Mouse (Mus musculus): ENCODE measurements around the gene Jhy. TPM values are rescaled to one million over a fixed set of nuclear protein-coding genes. Genes with fewer than 3 reads are reported as not detected.

Gene Jhy
- polyA plus RNA-seq, 1 experiment from 2014 or later: not detected

DNA sequence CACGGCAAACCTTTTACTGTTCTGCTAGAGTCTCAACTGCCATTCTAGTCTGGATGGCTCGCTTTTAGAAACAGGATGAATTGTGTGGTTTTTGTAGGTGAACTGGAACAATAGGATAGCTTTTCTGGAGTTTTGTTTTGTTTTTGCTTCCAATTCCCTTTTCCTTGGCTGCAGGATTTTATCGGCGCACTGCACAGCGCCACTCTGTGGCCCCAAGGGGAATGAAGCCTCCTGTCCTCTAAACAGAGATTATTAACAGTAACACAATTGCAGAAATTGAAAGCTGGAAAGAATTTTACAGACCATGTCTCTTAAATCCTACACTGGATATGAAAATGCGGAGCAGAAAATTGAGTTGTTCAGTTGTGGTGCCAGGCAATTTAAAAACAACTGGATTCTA lies 18.6 kb upstream of the Jhy start:
- 40% methylated on average over 6 of the region's 6 CpGs for WGBS
- ATAC-seq (ENCODE audit: insufficient number of reproducible peaks, low FRiP score, low TSS enrichment, low read depth): no peak
- H3K4me3 ChIP-seq: no peak overlapping the region

DNA sequence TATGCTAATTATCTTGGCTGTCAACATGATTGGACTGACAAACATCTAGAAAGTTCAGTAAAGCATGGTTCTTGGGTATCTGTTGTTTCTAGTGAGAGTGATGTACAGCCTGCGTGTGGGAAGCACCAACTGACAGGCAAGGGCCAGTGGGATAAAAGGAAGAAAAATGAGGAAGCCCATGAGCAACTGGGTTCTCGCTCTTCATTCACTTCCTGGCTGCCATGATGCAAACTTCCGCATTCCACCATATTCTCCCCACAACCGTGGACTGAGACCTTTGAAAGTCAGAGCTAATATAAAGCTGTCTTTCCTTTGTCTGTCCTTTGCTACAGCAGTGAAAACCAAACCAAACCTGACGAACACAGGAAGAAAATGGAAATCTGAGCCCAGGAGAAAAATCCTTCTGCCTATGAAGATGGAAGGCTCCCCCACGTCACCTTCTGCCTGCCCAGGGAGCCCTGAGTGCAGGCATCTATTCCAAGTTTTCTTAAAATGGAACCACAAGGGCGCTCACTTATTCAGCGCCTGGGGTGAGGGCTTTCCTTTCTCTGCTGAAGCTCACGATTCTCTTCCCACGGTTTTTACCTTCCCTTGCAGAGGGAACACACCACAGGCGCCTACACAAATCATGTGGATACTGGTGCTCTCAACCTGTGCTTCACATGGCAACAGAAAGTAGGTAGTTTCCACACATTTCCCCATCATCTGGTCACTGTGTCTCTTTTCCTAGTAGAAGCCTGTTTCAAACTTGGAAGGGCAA lies 10.3 kb upstream of the Jhy start:
- no peak overlapping the region for H3K9ac ChIP-seq
- 77% methylated on average over 11 of the region's 11 CpGs for WGBS
- no peak for ATAC-seq (ENCODE audit: insufficient number of reproducible peaks, low FRiP score, low TSS enrichment, low read depth)
- H3K27ac ChIP-seq: no peak overlapping the region
- no peaks in the 10 kb centered on the region for H3K4me1 ChIP-seq
- no peak overlapping the region for H3K4me2 ChIP-seq
- no peaks in the 10 kb centered on the region for H3K36me3 ChIP-seq
- H3K9me3 ChIP-seq: no peaks in the 10 kb centered on the region
- H3K4me3 ChIP-seq: no peak overlapping the region
- H3K27me3 ChIP-seq: no peaks in the 10 kb centered on the region

More for the DNA sequence above, 18.6 kb upstream of the Jhy start:
- Histone ChIP-seq H3K27me3 (no peaks in the 10 kb centered on the region), H3K36me3 (no peaks in the 10 kb centered on the region), H3K27ac (no peak overlapping the region), H3K4me1 (no peaks in the 10 kb centered on the region), H3K9ac (no peak overlapping the region), H3K4me2 (no peak overlapping the region), H3K9me3 (no peaks in the 10 kb centered on the region)

DNA sequence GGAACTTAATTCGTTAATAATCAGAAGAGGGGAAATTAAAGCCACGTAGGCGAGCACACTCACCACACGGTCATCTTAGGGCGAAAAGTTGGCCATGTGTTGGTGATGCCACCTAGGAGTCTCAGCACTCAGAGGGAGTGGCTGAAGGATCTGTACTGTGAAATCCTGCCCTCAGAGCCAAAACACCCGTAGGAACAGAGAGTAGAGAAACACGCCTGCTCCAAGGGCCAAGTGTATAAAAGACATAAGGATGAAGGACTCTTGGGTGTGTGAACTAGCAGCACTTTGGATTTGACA lies 448 bp upstream of the Jhy start:
- H3K9me3 ChIP-seq: no peaks in the 10 kb centered on the region
- H3K4me3 ChIP-seq: peak overlapping the region; percentile 41
- H3K27me3 ChIP-seq: peaks cover 19% of the 10 kb centered on the region
- 26% methylated on average over 7 of the region's 7 CpGs for WGBS
- peak overlapping the region; percentile 86 for H3K4me2 ChIP-seq
- no peak overlapping the region for H3K27ac ChIP-seq
- ATAC-seq (ENCODE audit: insufficient number of reproducible peaks, low FRiP score, low TSS enrichment, low read depth): no peak
- H3K9ac ChIP-seq: no peak overlapping the region
- H3K36me3 ChIP-seq: no peaks in the 10 kb centered on the region
- peaks cover 9% of the 10 kb centered on the region for H3K4me1 ChIP-seq

DNA sequence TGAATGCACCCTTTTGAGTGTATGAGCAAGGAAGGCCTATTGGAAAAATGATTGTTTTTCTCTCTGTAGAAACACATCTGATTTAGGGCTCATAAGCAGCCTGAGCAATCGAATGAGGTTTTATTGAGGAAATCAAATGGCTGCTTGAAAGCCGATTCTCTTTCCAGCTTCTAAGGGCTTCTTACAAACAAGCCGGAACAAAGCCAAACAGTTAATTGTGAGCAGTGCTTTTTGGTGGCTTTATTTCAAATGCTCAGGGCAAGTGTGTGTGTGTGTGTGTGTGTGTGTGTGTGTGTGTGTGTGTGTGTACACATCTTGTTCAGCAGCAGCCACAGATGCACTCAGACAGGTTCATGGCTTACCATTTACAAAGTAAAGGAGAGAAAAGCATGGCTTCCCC lies 2.5 kb downstream of the Jhy start:
- Histone ChIP-seq H3K27me3 (peaks cover 19% of the 10 kb centered on the region), H3K4me2 (no peak overlapping the region), H3K27ac (no peak overlapping the region), H3K4me1 (peaks cover 9% of the 10 kb centered on the region), H3K4me3 (no peak overlapping the region), H3K36me3 (no peaks in the 10 kb centered on the region), H3K9ac (no peak overlapping the region), H3K9me3 (no peaks in the 10 kb centered on the region)
- ATAC-seq (ENCODE audit: insufficient number of reproducible peaks, low FRiP score, low TSS enrichment, low read depth): no peak
- 26% methylated on average over 3 of the region's 3 CpGs for WGBS

DNA sequence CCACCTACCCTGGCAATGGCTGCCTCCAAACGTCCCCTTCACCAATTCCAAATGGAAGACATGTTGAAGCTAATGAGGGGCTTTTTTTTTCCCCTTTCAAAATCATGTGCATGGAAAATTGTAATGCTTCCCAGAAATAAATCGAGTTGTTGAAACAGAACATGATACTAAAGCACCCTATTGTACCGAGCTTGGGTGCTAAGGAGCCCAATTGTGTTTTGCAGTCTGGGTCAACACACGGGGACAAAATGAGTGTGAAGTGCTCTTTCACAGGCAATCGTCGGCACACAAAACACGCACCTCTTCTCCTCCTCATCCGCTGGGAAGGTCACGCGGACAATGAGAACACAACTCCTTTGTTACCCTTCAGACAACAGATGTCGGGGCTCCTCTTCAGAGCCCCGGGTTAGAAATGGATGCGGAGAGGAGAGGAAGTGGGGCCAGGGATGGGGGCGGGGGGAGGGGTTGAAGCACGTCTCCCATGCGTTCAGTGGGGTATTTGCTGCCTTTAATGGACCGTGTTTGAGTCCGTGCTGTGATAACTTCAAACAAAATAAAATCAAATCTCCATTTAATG lies 14.8 kb downstream of the Jhy start:
- Histone ChIP-seq H3K4me1 (no peaks in the 10 kb centered on the region), H3K4me2 (no peak overlapping the region), H3K36me3 (no peaks in the 10 kb centered on the region), H3K27me3 (no peaks in the 10 kb centered on the region), H3K4me3 (no peak overlapping the region), H3K27ac (no peak overlapping the region), H3K9ac (no peak overlapping the region), H3K9me3 (no peaks in the 10 kb centered on the region)
- 60% methylated on average over 18 of the region's 18 CpGs for WGBS
- ATAC-seq (ENCODE audit: insufficient number of reproducible peaks, low FRiP score, low TSS enrichment, low read depth): no peak

DNA sequence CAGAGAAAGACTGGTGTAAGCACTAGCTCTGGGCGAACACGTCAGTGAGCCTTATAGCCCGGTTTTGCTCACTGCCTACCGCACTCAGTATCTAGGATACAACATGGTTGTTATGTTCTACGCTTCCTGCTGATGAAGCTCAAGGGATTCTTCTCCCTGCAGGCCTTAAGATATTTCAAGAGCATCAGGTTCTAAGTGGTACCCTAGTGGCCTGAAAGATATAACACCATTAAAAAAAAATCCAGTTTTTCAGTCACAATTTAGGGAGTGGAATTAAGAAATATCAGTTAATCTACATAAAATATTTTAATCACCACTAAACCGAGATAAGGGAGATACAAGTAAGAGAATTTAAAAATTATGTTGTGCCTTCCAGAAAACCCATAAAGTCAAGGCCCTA lies 15.4 kb downstream of the Jhy start:
- no peak for ATAC-seq (ENCODE audit: insufficient number of reproducible peaks, low FRiP score, low TSS enrichment, low read depth)
- Histone ChIP-seq H3K4me2 (no peak overlapping the region), H3K27me3 (no peaks in the 10 kb centered on the region), H3K27ac (no peak overlapping the region), H3K4me3 (no peak overlapping the region), H3K9ac (no peak overlapping the region), H3K9me3 (no peaks in the 10 kb centered on the region), H3K4me1 (no peaks in the 10 kb centered on the region), H3K36me3 (no peaks in the 10 kb centered on the region)
- WGBS: 94% methylated on average over 6 of the region's 6 CpGs

DNA sequence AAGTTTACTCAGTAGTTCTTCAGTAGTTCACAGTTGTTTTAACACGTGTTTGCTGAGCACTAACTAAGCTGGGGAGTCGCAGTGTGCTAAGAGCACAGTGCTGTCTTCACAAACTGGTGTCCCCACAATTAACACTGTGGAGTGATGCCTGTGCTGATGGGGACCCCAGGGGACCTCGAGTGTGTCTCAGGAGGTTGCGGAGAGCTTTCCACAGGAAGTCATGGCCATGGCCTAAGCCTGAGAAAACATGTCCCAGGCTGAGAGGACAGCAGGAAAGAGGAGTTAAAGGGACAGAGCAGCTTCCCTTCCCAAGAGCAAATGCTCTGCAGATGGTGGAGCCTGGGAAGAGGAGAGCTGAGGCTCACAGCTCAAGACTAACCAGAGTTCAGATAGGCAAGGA lies 16.8 kb downstream of the Jhy start:
- ATAC-seq (ENCODE audit: insufficient number of reproducible peaks, low FRiP score, low TSS enrichment, low read depth): no peak
- Histone ChIP-seq H3K27ac (no peak overlapping the region), H3K4me1 (no peaks in the 10 kb centered on the region), H3K9me3 (no peaks in the 10 kb centered on the region), H3K9ac (no peak overlapping the region), H3K4me3 (no peak overlapping the region), H3K36me3 (no peaks in the 10 kb centered on the region), H3K27me3 (no peaks in the 10 kb centered on the region), H3K4me2 (no peak overlapping the region)
- 57% methylated on average over 4 of the region's 4 CpGs for WGBS

DNA sequence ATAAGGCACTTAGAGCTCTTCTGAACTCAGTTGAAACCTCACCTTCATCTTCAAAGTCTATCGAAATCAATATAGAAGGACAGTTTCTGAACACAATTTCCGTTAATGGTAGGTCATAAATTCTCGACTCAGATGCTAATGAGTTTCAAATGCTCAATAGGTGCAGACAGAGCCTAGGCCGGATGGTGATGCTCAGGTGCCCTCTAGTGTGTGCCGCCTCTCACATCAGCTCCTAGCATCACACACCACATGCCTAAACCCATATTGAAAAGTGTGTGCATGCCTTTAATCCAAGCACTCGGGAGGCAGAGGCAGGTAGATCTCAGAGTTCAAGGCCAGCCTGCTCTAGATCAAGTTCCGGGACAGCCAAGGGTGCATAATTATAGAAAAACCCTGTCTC lies 26.5 kb downstream of the Jhy start:
- Histone ChIP-seq H3K4me2 (no peak overlapping the region), H3K27me3 (no peaks in the 10 kb centered on the region), H3K27ac (no peak overlapping the region), H3K4me3 (no peak overlapping the region), H3K4me1 (no peaks in the 10 kb centered on the region), H3K9me3 (no peaks in the 10 kb centered on the region), H3K36me3 (no peaks in the 10 kb centered on the region), H3K9ac (no peak overlapping the region)
- 42% methylated on average over 7 of the region's 7 CpGs for WGBS
- no peak for ATAC-seq (ENCODE audit: insufficient number of reproducible peaks, low FRiP score, low TSS enrichment, low read depth)

DNA sequence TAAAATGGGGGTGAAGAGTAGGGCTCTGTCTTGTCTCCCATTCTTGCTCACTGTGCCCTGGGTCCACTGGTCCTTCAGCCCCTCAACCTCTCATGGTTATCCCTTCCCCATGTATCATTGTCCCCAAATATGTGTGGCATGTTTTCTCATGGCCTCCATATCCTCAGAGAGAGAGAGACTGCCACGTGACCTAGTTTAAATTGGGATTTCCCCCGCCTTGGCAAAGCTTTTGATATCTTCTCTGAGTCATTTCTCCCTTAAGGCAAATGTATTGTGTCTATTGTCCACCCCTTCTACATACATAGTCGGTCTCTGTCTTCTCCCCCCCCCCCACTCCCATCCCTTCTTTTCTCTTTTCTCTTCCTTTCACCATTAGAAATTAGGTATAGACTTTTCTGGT lies 30.6 kb downstream of the Jhy start:
- Histone ChIP-seq H3K9ac (no peak overlapping the region), H3K36me3 (no peaks in the 10 kb centered on the region), H3K27ac (no peak overlapping the region), H3K9me3 (no peaks in the 10 kb centered on the region), H3K4me1 (no peaks in the 10 kb centered on the region), H3K27me3 (no peaks in the 10 kb centered on the region), H3K4me2 (no peak overlapping the region), H3K4me3 (no peak overlapping the region)
- 70% methylated on average over 3 of the region's 3 CpGs for WGBS
- ATAC-seq (ENCODE audit: insufficient number of reproducible peaks, low FRiP score, low TSS enrichment, low read depth): no peak

DNA sequence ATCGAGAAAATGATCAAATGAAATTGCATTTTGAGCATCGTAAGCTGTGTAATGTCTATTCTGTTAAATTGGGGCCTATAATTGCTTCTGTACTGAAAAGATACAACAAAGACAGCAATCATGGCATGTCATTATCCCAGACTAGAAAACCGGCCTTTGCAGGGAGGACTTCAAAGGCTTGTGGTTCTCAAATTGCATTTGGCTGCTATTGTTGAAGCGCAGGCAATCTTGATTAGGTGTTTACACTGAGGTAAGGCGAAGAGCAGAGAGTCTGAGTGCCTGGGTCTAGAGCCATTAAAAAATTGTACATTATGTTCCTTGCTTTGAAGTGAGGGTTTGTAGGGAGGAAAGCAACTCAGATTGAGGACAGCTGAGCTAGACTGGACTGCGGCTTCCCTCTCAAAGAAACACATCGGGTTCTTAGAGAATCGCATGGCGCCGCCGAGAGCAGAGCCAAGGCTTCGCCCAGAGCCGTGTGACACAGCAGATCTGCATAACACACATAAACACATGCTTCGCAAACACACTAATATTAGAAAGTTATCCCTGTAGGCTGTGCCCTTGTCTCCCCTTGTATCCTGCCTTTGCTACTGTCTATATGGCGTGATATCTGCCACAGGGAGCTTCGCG lies 36.5 kb downstream of the Jhy start:
- Histone ChIP-seq H3K4me3 (no peak overlapping the region), H3K27ac (no peak overlapping the region), H3K4me2 (no peak overlapping the region), H3K27me3 (no peaks in the 10 kb centered on the region), H3K9ac (no peak overlapping the region), H3K4me1 (no peaks in the 10 kb centered on the region), H3K36me3 (no peaks in the 10 kb centered on the region), H3K9me3 (no peaks in the 10 kb centered on the region)
- 62% methylated on average over 17 of the region's 17 CpGs for WGBS
- no peak for ATAC-seq (ENCODE audit: insufficient number of reproducible peaks, low FRiP score, low TSS enrichment, low read depth)

DNA sequence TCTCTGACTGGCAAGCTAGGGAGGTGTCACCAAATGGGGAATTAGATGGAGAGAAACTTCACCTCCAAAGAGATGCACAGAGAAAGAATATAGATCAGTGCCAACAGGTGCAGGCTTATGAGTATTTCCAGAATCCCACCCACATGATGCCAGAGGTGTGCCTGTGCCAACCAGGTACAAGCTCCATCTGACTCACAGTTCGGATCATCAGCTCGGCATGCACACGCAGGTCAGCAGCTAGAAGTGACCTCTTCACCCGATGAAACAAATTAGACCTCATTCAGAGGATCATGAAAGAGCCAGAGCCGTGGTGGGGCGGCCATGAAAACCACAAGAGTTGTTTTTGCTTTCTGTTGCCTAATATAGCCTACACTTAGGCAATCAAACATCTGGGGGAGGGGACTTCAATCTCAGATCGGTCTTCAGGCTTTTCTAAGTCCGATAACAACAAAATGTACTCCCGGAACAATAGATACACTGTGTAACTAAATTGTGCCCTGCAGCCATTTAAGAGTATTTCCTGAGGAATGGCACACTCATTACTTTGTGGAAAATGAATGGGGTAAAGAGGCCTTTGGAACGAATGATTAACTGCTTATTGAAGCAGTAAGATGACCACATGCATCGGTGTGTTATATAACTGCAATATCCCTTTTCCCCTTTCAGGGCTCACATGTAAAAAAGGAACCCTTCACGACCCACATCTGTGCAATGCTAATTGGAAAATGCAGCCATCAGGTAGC lies 45.9 kb downstream of the Jhy start:
- Histone ChIP-seq H3K4me1 (no peaks in the 10 kb centered on the region), H3K9me3 (no peaks in the 10 kb centered on the region), H3K27me3 (no peaks in the 10 kb centered on the region), H3K9ac (no peak overlapping the region), H3K36me3 (no peaks in the 10 kb centered on the region), H3K27ac (no peak overlapping the region), H3K4me2 (no peak overlapping the region), H3K4me3 (no peak overlapping the region)
- ATAC-seq (ENCODE audit: insufficient number of reproducible peaks, low FRiP score, low TSS enrichment, low read depth): no peak
- 20% methylated on average over 12 of the region's 12 CpGs for WGBS

DNA sequence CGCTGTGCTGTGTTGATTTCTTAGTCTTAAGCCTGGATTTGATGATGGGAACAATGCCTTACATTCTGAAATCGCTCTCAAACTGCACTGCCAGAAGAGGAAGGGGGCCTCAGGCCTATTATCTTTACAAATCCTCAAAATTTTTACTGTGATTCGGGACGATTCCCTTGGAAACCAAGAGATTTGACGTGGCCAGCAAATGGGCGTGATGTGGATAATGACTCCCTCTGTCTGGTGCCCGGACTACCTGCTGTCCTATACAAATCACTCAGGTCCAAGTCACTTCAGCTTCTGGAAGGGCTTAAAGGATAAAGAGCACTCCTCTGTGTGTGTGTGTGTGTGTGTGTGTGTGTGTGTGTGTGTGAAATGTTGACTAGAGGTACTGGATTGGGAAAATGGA lies 55.0 kb downstream of the Jhy start:
- H3K4me3 ChIP-seq: no peak overlapping the region
- no peak for ATAC-seq (ENCODE audit: insufficient number of reproducible peaks, low FRiP score, low TSS enrichment, low read depth)
- H3K27me3 ChIP-seq: no peaks in the 10 kb centered on the region
- no peak overlapping the region for H3K4me2 ChIP-seq
- H3K27ac ChIP-seq: no peak overlapping the region
- H3K36me3 ChIP-seq: no peaks in the 10 kb centered on the region
- no peak overlapping the region for H3K9ac ChIP-seq
- no peaks in the 10 kb centered on the region for H3K4me1 ChIP-seq
- no peaks in the 10 kb centered on the region for H3K9me3 ChIP-seq
- 80% methylated on average over 7 of the region's 7 CpGs for WGBS
